Mouse (Mus musculus) liver, adult 2 months (tissue): ENCODE measurements around the gene Hmg20b.

Experiments used
- CTCF ChIP-seq: fragments of 200-500 bp; IDR thresholded peaks from 2 replicates; pipeline ENCODE4 v1.5.1; 2011; ENCODE audit warnings: low read depth, low read length, control low read depth
- POLR2A ChIP-seq: fragments of 200-500 bp; IDR thresholded peaks from 2 replicates; pipeline ENCODE4 v1.6.1; 2011; ENCODE audit warnings: low read length, control low read depth; ENCODE audit not compliant: insufficient read depth; ENCODE audit errors: extremely low read depth

- TF ChIP-seq CTCF (no peak), POLR2A (no peak)
Measured at GRCm38 (mm10) chr10:81365672-81366476, 15.6 kb upstream of the Hmg20b start, which contains the start of gene 4930404N11Rik.
